Mouse (Mus musculus): ENCODE results near the gene Carmil1.

DNA sequence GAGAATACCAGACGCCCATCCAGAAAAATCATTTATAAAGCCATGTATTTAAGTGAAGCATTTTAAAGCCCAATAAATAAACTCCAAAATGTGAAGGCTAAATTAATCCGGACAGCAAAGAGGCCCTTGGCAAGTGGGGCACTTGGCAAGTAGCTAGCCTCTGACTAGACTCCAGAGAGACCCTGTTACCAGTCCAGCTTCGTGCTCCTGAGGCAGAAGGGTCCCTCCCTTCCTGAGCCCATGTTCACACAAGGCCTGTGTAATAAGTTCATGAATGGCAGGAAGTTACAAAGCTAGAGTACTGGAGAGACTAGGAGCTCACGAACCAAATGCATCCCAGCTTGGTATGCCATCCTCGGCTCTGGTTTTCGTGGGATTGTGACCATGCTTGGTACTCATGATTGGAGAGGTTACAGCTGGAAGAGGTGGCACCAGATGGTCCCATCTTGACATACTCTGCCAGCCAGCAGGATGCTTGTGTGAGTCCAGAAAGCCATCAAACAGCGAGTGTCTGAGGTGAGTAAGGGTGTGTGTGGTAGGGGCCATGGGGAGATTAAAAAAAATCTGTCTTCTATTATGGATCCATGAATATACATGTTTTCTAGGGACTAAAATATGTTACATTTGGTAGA, 163.3 kb downstream of the Carmil1 start:
- TF ChIP-seq CTCF (IDR thresholded peaks at IDR 0.05; ENCODE audit: extremely low read depth, insufficient read length, insufficient replicate concordance, low read depth, low read length) (no peak), POLR2A (IDR thresholded peaks at IDR 0.05; ENCODE audit: low read depth, low read length) (no peak)
